Mouse (Mus musculus) heart, adult 2 months (tissue): ENCODE data around the gene Bri3bp.
A peak's percentile ranks its signal among the peaks of the same experiment; 100 is the strongest.

Experiments
- CTCF ChIP-seq: fragments of 200-600 bp; IDR thresholded peaks from 2 replicates; pipeline ENCODE4 v1.8.1; 2022; ENCODE audit warnings: antibody characterized with exemption, mild to moderate bottlenecking, moderate library complexity
- POLR2A ChIP-seq: fragments of 200-500 bp; IDR thresholded peaks from 2 replicates; pipeline ENCODE4 v1.6.1; 2011; ENCODE audit warnings: mild to moderate bottlenecking, low read depth, low read length, control low read depth; ENCODE audit not compliant: insufficient read depth

DNA sequence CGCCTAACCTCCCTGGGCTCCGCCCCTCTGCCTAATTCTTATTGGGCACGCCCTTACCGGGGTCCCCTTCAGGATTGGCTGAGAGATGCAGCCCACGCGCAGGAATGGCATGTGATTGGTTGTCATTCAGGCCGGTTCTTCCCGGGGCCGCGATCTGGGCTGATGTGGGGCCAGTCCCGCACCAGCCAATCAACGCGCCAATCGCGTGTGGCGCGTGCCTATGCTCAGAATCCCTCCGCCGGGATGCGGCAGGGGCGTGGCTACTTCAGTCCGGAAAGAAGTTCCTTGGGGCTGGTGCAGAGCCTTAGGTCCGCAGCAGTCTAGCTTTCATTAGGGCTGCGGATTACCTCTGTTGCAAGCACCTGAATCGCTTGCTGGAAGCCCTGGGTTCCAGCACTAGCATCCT, 24.3 kb downstream of the Bri3bp start:
- peak; percentile 18; the same call in 1 of the 2 replicates for TF ChIP-seq CTCF
- TF ChIP-seq POLR2A = peak; percentile 44
